Mouse (Mus musculus) cerebellum, postnatal 36 days (tissue): ENCODE data around the gene Gm10837.
A peak's percentile ranks its signal among the peaks of the same experiment; 100 is the strongest.

ENCODE experiments used
- DNase-seq, 2 experiments: peaks; one replicate each; pipeline ENCODE4 v3.0.0; 2021 to 2022; ENCODE audit warnings: mixed read lengths in 2 of 2

Gm10837 gene

DNA sequence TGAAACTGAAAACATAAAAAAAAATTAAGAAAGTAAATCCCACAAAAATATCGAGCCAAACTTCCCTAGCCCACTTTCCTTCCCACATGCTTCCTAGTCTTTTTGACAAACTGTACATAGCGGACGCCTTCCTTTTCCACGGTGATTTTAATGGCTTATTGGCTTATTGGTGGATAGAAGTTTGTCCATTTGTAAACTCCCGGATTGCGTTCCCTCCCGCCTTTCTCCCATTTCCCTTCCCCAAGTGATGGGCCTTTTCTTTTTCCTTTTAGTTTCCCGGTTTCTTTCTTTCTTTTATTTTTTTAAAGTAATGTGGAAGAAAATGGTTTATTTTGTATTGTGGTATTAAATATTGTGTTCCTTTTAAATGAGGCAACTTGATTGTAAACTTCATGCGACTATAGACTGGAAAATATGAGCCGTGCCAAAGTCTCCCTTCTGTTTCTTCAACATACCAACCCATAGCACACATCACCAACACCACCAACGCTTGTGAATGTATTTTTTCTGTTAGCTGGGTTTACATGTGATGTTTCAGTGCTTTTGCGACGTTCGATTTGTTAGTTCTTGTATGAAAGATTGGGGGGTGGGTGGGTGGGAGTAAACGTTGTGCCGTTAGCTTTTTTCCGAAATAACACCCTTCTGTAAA is 10.8 kb upstream of the Gm10837 start:
- peak in 1 of 2 experiments; percentile 35 for DNase-seq

DNA sequence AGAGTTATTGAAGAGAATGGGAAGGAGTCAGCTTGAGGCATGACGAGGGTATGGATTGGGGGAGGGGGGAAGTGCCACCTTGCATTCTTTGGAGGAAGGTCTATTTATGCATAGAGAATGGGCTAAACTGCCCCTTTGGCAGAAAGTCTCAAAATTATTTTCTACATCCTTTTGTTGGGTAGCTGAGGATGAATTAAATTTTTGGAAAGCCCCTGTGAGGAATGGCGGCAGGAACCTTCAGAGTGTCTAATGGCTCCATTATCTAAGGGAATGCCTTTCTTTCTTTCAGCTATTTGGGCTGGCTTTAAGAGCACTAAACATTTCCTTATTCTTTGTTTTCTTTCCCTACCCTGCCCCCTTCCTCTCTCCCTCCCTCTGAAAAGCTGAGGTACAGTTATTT is 10.0 kb upstream of the Gm10837 start:
- peak in 1 of 2 experiments; percentile 35 for DNase-seq

DNA sequence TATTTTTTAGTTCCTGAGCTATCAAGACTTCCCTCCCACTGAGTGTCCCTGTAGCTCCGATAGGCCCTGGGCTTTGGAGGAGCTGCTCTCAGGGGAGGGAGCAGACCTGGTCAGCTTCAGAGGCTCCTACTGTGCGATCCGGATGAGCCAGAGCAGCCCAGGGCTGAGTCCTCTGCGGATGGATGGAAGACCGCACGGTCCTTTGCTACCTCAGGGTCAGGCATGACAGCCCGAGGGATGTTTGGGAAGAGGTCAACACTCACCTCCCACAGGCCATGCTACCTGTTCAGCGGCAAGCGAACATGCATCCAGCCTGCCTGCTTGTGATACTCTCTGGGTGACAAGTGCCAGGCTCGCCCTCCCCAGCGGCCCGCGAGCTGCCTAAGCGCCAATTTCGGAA is 9.2 kb upstream of the Gm10837 start:
- peak; percentile 62 to 66 for DNase-seq

DNA sequence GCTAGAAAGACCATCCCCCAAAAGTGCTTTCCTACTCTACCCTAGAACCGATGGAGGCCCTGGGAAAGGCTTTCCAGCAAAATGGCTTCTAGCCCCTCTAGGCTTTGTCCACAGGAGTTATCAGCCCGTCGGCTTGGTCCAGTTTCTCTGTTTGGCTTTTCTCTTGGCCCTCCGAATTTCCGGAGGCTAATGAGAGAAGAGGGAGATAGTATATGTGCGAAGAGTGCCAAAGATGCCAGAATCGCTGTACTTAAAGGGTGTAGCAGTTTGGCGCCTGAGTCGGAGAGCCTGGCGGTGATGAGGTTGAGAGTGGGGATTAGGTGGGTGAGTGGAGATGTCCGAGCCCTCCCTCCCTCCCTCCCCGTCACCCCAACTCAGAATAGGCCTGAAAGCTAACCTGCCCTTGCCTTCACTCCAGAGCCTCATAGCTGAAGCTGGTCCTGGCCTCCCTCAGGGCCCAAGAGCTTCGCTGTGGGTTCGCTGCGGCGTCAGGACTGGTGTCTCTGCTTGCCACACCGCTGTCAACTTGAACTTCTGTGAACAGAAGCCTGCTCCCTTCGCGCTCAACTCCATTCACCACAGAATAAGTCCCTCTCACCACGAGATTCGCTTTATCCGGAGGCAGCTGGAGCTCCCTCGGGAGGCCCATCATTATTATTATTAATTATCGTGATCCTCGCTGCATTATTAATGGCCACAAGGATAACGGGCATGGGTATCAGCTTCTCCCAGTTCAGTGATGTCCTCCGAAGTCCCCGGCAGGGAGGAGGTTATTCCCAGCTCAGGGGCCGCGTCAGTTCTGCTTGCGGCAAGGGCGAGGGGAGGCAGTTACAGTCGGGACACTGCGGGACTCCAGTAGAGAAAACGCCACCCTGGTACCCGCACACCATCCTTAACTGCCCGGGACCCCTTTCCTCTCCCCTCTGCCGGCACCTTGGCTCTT is 8.0 kb upstream of the Gm10837 start:
- peak; percentile 55 to 70 for DNase-seq

DNA sequence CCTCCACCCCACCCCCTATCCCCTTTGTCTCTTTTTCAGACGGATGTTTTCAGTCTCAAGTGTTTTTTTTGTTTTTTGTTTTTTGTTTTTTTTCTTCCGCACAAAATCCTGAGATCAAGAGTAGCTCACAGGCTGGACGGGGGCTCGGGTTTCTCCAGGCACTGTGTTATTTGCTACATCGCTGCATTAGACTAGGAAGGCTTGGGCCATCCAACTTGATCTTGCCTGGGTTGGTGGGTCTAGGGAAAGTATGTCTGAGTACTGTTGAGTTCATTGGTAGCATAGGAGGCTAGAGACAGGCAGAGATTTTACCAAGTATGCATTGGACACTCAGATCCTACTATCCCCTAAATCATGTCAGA is 7.4 kb upstream of the Gm10837 start:
- DNase-seq: peak in 1 of 2 experiments; percentile 48

DNA sequence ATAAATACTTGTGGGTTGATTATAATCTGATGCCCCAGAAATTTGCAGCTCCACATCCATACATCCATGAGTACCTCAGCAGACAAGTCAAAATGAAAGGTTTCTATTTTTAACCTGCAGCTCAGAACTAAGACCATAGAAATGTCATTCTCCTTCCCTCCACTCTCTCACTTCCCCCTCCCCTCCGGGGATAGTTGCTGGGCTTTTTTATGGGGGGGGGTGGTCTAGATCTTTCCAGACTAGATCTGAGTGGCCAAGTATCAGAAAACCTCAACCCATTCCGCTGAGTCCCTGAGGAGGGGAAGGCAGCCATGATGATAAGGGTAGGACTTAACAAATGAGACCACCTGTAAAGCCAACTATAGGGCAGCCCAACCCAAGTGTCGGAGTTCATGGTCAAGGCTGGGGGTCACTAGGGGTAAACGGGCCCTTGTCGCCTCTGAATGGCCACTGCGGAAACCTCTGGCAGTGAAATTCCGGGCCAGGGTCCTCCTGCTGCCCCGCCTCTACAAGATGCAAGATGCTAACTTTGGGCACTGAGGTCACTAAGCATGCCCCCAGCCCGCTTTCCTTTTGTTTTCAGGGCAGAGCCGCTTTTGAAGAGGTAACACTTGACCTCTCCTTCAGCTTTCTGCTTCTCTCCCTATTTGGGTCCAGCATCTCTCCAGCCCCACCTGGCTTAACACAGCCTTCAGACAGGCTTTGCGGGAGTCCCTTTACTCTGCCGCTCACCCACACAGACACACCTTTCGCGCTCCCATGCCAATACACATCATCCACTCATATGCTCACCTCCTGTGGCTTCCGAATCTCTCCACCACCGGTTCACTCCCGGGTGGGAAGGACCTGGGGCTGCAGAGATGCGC is 6.6 kb upstream of the Gm10837 start:
- DNase-seq: peak; percentile 77 to 82

DNA sequence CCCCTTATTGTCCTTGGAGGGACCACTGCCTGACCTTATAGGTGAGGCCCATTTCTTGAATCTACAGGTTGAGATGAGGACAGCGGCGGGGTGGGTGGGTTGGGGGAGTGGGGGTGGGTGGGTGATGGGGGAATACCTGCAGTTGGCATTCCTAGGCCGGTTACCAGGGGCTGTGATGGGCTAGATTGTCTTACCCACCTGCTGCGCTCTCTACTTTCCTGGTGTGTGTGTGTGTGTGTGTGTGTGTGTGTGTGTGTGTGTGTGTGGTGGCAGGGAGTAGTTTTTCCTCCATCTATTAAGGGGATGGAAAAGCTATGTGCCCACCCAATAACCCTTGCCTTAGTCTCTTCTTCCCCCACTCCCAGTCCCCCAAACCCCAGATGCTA is 5.9 kb upstream of the Gm10837 start:
- DNase-seq: peak in 1 of 2 experiments; percentile 34

DNA sequence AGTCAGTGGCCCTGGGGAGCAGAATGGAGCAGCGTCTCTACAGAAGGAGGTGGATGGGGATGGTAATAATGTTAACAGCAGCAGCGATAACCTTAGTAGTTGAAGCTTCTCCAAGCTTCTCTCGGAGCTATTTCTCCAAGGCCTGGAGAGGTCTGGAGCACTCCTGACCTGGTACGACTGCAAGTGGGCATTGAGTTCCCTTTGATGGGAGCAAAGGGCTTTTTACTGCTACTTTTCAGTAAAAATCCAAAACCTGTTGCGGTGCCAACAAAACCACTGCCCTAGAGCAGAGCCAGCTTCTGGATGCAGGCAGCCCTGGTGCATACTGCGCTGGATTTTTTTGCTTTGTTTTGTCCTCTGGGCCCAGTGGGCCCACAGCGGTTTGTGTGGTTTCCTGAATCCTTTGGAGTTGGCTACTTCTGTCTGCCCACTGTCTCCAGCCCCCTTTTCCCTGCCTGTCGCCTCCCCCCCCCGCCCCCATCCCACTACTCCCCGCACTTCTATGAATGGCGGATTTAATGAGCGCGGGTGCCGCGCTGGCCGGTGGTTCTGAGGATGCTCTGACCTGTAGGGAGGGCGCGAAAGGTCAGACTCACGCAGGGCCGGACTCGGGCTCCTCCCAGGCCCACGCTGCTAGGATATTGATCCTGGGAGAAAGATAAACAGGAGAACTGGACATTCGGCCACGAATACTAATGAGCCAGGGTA is 5.4 kb upstream of the Gm10837 start:
- DNase-seq: peak; percentile 59 to 67

DNA sequence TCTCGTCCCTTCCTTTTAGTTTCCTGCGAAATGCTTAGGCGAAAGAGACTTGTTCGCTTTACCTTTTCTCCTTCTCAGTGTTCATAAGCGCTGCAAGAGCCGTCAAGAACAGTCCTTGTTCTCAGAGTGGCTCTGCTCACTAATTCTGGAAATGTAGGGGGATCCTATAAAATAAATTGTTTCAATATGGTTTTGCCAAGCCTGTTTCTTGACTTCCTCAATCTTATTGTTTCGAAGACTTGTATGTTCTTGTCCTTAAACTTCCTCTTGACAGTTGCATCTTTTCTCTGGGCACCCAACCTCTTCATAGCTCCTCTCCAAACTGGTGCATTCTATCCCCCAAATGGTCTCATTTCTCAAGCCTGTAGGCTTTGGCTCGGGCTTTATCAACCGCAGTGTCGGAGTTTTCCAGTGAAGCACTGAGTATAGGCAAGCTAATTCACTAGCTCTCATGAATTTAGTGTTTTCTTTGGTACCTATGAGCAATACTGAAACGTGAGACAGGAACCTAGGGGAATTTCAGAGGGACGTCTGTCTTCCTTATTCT is 4.7 kb upstream of the Gm10837 start:
- DNase-seq: peak in 1 of 2 experiments; percentile 60

DNA sequence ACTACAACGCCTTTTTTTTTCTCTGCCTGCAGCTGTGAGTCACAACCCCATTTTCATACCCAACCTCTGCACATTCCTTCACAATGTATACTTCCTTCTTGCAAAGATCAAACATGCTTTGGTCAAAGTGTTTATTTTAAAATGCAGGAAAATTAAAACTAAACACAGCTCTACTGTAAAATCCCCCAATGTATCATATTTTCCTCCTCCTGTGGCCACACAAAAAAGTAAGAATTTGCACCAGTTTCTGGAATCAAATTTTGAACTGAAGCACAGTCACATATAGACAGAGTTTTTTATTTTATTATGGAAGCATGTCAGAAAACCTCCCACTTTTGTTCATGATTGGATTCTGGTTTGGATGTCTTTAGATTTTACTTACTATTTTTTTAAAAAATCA is 3.8 kb upstream of the Gm10837 start:
- peak in 1 of 2 experiments; percentile 18 for DNase-seq

DNA sequence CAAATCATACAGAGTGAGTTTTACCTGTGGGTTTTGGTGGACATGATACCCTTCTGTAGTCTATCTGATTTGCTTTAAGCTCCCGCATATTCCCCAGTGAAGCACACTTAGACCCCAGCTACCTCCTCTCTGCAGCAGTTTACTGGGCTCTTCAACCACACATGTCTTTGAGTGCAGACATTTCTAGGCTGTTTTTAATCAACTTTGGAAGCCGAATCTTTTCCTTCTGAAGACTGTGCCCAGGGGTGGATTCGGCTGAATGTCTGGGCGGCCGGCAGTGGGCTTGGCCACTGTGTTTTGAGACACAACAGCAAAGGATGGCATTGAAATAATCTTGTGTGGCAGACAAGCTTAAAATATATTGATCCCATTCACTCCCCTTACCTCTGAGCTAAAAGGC is 3.0 kb upstream of the Gm10837 start:
- DNase-seq: peak in 1 of 2 experiments; percentile 62

DNA sequence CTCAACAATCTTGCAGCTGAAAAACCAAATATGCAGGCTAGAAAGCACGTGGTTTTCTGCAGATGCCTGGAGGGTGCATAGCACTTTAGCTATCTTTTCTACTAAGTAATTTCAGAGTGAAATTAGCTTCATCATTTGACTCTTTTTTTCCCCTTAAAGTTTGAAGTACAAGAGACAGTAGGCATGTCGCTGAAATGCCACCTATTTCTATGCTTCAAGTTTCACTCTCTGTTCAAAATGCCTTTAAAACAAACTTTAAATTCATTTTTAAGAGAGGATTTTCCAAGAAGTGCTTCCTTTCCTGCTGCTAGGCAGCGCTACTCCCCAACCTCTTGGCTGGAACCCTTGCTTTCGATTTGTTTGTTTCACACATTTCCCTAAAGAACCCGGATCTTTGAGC is 1.3 kb upstream of the Gm10837 start:
- DNase-seq: peak in 1 of 2 experiments; percentile 46

DNA sequence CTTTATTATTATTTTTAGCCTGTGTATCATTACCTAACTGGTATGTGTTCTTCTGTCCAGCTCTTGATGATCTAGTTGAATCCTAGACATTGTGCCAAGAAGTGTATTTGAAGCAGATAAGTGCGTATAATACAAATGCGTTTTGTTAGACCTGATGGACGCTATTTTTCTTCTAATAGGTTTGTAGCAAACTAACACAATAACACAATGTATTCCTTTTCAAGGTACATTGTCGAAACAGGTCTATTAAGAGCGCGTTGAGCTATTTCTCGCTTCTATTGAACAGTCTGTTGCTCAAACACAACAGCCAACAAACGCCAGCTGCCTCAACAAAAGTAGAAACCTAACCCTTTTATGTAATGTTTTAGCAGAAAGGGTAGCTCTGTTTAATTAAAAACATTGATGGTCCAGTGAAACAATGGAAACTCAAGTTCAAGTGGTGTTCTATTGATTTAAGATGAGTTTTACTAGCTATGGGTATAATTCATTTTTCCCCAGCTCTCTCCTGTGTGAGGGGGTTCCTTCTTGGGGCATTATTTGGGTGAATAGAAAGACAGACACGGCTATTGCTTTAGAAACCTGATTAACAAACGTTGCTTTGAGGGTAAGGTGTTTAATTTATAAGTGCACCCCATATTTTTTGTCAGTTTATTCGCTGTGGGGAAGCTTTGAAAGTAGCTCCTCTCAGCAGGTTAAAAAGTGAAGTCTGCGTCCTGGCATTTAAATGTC is 536 bp upstream of the Gm10837 start:
- peak in 1 of 2 experiments; percentile 47 for DNase-seq

DNA sequence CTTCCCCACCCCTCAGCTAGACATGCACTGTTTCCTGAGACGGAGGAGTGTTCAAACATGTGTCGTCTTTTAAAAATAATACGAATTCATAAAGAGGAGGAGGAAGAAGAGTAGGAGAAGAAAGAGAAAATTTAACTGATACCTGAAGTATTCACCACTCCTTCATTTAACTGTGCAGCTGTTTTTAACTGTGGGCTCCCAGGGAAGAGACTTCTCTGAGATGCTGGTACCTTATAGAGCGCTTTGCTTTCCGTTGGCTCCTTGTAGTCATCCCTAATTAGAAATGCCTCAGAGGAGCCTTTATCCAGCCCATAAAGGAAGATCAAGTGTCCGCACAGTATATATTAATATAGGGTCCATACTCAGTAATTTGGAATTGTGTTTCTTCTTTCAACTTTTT is 1.1 kb downstream of the Gm10837 start:
- no peak for DNase-seq

DNA sequence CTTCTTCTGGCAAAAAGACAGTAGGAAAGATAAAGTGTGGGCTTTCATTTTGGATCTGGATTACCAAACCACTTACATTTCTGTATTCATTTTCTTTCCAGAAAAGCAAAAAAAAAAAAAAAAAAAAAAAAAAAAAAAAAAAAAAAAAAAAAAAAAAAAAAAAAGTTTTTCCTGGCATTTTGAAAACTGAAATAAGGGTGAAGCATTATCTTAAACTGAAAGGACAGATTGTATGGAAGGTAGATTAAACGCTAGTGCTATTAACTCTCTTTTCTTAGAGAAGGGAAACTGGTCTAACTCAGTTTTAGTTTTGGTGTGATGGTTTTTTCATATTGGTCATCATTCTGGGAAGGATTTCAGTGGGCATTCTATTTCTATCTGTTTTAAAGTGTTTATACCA is 1.6 kb downstream of the Gm10837 start:
- no peak for DNase-seq

DNA sequence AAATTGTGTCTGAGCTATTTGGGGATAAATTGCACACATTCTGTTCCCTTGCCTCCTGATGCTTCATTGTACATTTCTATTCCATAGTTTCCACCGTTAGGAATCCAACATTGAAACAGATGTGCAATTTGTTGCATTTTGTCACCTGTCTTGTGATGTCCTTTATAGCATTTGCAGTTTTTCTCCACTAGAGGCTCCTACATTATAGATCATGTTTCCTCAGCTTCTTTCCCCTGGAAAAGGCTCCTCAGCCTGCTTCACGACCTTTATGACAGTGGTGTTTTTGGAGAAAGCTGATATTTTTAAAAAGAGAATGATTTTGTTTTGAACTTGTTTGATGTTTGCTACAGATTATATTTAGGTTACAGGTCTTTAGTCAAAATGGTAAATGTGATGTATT is 18.7 kb downstream of the Gm10837 start:
- no peak for DNase-seq

DNA sequence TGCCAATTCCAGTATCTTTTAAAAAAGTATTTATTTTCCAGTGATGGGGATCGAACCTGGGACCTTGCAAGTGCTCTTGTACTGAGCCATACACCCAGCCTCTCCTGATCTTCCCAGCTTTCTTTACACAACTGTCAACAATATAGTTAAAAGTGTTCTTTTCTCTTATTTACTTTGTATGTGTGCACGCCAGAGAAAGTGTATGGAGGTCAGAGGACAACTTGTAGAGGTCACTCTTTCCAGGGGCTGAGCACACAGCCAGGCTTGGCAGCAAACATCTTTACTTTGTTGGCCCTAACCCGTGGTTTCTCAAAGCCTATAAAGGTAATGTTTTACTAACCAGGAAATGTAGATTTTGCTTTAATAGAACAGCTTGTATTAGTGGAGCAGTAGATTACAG is 21.1 kb downstream of the Gm10837 start:
- no peak for DNase-seq

DNA sequence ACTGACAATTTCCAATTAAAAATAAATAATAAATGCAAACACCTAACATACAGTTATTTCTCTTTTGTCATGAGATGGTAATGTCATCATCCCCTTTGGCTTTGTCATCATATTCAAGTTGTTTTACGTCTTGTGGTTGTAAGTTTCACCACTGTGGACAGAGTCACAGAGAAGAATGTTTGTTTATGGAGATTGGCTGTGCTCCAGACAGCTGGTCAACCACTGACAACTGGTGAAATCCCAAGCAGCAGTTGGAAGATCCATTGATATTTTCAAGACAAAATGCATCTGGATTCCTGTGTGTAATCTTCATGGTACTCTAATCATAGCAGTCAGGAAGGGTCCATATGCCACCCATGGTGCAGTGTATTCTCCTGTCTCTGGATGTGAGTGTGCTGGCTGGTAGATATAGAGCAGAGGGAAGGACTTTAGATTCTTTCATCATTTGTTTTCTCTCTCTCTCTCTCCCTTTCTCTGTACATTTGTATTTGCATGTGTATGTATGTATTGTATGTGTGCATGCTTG is 23.2 kb downstream of the Gm10837 start:
- DNase-seq: no peak

DNA sequence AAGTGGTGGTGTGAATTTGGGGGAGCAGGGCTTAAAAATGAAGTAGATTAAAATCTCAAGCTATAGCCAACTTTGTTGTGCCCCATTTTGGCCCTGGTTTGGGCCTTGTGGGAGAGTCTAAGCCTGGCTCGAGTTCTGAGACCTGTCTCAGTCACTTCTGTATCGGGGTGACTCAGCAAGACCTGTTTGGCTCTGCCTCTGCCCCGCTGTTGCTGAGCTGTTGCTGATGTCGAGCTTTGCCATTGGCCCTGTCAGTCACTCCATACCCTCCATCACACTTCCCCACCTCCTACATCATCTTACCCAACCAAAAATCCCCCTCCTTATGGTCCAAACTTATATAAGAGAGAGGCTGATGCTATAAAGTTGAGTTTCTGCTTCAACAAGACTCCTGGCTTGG is 38.1 kb downstream of the Gm10837 start:
- no peak for DNase-seq

DNA sequence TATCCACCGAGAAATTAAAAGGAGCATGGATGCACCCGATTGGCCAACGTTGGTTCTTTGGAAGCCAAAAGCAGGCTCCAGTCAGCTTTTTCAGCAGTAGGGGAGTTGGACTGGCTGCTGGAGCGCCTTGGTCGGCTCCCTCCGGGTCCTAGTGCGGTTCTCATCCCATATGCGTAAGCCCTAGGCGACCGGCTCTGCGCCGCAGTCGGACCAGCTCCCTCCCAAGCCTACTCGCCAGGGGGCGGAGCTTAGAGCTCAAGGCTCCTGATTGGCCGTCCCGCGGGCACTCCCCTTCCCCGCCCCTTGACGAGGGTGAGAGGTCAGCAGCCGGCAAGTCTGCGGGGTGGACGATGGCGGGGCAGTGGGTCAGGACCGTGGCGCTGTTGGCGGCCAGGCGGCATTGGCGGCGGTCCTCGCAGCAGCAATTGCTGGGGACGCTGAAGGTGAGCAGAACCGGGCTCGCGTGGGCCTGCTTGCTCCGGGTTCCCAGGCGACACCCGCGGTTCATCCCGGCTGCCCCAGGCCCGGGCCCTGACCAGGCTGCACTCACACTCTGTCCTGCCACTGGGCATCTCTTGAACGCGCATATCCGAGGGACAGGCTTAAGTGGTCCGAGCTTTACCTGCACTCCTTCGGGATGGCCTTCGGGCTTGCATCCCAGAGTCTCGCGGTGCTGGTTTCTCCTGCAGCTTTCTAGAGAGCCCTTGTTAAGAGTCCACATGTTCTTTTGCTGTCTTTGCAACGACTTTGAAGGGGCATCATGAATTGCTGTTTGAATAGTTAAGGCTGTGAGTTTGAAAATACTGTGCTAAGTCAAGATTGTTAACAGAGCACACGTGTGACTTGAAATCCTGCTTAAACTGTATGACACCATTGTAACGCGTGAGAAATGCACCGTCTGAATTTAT is 43.9 kb downstream of the Gm10837 start, which contains the start of gene Pcca:
Pcca (plus strand) TSS at position 308 of the 908 bp plus-strand sequence.
- DNase-seq: peak; percentile 96
